Mouse (Mus musculus) lung, postnatal 0 days (tissue): Measurements from ENCODE around the gene Ccdc60. TPM values are rescaled to one million over a fixed set of nuclear protein-coding genes. Genes with fewer than 3 reads are reported as not detected.

Experiments used
- ATAC-seq: fragments of 200-750 bp; cut with Nextera tagmentation; 2 replicates; pipeline ENCODE4 v1.8.0; 2017; ENCODE audit warnings: moderate library complexity
- DNase-seq: peaks from one replicate; pipeline ENCODE4 v3.0.0-alpha.2; 2016; ENCODE audit warnings: low spot score
- H3K27ac ChIP-seq: fragments of 300-500 bp; sonication (generic); 2 replicates; pipeline ENCODE4 v1.5.1; 2014; ENCODE audit warnings: antibody characterized with exemption, mild to moderate bottlenecking, low read length, mixed read lengths
- H3K27me3 ChIP-seq: fragments of 300-500 bp; sonication (generic); replicated peaks from 2 replicates; pipeline ENCODE4 v1.6.1; 2014; ENCODE audit warnings: low read length, mixed read lengths; ENCODE audit not compliant: insufficient read depth
- H3K36me3 ChIP-seq: fragments of 300-500 bp; sonication (generic); 2 replicates; pipeline ENCODE4 v1.6.1; 2014; ENCODE audit warnings: low read length, mixed read lengths; ENCODE audit not compliant: insufficient read depth
- H3K4me1 ChIP-seq: fragments of 300-500 bp; sonication (generic); 2 replicates; pipeline ENCODE4 v1.6.1; 2014; ENCODE audit warnings: antibody characterized with exemption, low read depth, low read length, mixed read lengths; ENCODE audit not compliant: insufficient read depth
- H3K4me2 ChIP-seq: fragments of 300-500 bp; sonication (generic); replicated peaks from 2 replicates; pipeline ENCODE4 v1.6.1; 2014; ENCODE audit warnings: low read depth, mild to moderate bottlenecking, low read length, moderate library complexity, mixed read lengths
- H3K4me3 ChIP-seq: fragments of 300-500 bp; sonication (generic); 2 replicates; pipeline ENCODE4 v1.5.1; 2014; ENCODE audit warnings: low read depth, low read length
- H3K9ac ChIP-seq: fragments of 300-500 bp; sonication (generic); replicated peaks from 2 replicates; pipeline ENCODE4 v1.6.1; 2014; ENCODE audit warnings: low read depth, mild to moderate bottlenecking
- H3K9me3 ChIP-seq: fragments of 300-500 bp; sonication (generic); 2 replicates; pipeline ENCODE4 v1.6.1; 2016; ENCODE audit warnings: low read length, mixed read lengths
- CTCF ChIP-seq: IDR thresholded peaks from 2 replicates; pipeline ENCODE4 v1.5.1; 2016; ENCODE audit warnings: antibody characterized with exemption, mild to moderate bottlenecking
- EP300 ChIP-seq: IDR thresholded peaks from 2 replicates; pipeline ENCODE4 v1.6.1; 2016; ENCODE audit warnings: antibody characterized with exemption, mild to moderate bottlenecking, control low read depth
- WGBS: fragments of 180-500 bp; shearing (Covaris S2); extraction: QIAGEN DNeasy Blood & Tissue Kit; methylation state at CpG from one replicate; pipeline ENCODE4 v1.1.7; 2014; 5-methylcytosine and 5-hydroxymethylcytosine counted together
- polyA plus RNA-seq: library from polyadenylated mRNA; unstranded; fragments of >200 nt; fragmentation: Nextera tagmentation; extraction: Ambion mirVana; gene quantifications from 2 replicates; pipeline ENCODE4 v1.2.1, GENCODE M21; 2015

The Ccdc60 gene
- polyA plus RNA-seq, 1 experiment from 2014 or later, result 1.3 TPM

DNA sequence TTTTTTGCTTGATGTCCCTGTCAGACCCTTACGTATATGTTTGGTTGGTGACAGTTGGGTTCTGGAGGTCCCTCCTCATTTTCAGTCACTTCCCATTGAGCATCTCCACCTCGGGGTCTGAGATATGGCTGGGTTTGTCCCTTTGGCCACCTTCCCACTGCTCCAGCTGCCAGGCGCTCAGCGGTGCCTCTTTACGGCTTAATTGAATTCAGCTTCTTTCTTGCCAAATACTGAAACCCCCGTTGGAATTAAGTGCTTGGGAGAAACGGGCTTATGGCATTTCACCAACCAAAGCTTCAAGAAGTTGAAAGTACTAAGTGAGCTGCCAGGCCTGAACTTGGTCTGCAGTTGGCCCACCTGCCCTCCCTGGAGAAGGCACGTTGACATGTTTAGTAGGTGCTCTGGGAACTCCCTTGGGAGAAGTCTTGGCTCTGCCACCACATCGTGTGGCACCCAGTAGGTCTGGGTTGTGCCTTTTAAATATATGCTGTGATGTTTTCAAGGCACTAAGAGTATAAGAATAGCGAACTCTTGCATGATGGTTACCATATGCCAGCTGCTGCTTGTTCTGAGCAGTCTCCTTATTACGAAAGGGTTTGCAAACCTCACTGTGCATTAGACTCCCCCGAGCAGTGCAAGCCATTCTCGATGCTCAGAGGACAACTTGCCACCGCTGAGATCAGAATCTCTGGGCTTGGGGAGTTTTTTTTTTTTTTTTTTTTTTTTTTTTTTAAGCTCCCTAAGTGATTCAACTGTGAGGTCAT is 173.5 kb downstream of the Ccdc60 start:
- no peak overlapping the region for H3K9ac ChIP-seq
- H3K4me3 ChIP-seq, result no peak overlapping the region
- no peaks in the 10 kb centered on the region for H3K27me3 ChIP-seq
- no peaks in the 10 kb centered on the region for H3K4me1 ChIP-seq
- H3K4me2 ChIP-seq, result no peak overlapping the region
- no peaks in the 10 kb centered on the region for H3K9me3 ChIP-seq
- H3K36me3 ChIP-seq, result no peaks in the 10 kb centered on the region
- H3K27ac ChIP-seq, result 0 out of 2 replicates have a peak overlapping the region, but pooled peaks have one; percentile 14
- DNase-seq (peak; percentile 83), ATAC-seq (peak; percentile 88)
- 56% methylated on average over 14 of the region's 14 CpGs for WGBS
- TF ChIP-seq EP300 (no peak), CTCF (no peak)

DNA sequence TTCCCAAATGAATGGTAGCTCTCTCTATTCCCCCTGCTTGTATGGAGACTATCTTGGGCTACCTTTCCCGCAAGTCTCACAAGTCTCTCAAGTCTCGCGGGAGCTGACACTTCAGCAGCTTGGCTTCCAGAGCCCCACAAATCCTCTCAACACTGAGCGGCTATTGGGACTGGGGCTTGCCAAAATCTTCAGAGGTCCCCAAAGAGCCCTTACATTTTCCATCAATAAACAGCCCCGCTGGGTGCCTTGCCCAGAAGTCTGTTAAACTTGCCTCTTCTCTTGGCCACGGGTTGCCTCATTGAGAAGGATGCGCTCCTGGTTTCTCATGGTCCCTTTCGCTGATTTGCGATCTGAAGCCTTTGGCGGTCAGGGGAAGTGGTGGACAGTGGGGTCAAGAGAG is 180.1 kb downstream of the Ccdc60 start:
- Histone ChIP-seq H3K4me3 (no peak overlapping the region), H3K9ac (no peak overlapping the region), H3K27me3 (no peaks in the 10 kb centered on the region), H3K27ac (no peak overlapping the region), H3K4me1 (no peaks in the 10 kb centered on the region), H3K36me3 (no peaks in the 10 kb centered on the region), H3K4me2 (no peak overlapping the region), H3K9me3 (no peaks in the 10 kb centered on the region)
- WGBS, result 90% methylated on average over 10 of the region's 10 CpGs
- no peak for DNase-seq
- no peak for ATAC-seq
- TF ChIP-seq CTCF (no peak), EP300 (no peak)

DNA sequence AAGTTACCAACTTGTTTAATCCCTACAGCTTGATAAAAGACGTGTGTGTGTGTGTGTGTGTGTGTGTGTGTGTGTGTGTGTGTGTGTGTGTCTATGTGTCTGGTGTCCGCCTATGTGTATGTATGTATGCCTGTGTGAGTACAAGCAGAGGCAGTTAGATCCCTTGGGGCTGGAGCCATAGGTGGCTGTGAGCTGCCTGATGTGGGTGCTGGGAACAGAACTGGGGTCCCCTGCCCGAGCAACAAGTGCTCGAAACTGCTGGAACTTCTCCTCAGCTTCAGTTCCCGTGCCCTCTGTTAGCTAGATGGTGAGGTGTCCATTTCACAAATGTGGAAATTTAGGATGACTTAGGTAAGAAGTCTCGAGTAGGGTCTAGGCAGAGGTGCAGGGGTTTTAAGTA is 204.6 kb downstream of the Ccdc60 start:
- no peak for ATAC-seq
- Histone ChIP-seq H3K4me2 (no peak overlapping the region), H3K36me3 (no peaks in the 10 kb centered on the region), H3K4me3 (no peak overlapping the region), H3K27me3 (0 out of 2 replicates have a peak, but pooled peaks cover 6% of the 10 kb centered on the region), H3K9ac (no peak overlapping the region), H3K4me1 (no peaks in the 10 kb centered on the region), H3K27ac (no peak overlapping the region), H3K9me3 (no peaks in the 10 kb centered on the region)
- TF ChIP-seq CTCF, result no peak
- no peak for TF ChIP-seq EP300
- 74% methylated on average over 6 of the region's 6 CpGs for WGBS
- no peak for DNase-seq

DNA sequence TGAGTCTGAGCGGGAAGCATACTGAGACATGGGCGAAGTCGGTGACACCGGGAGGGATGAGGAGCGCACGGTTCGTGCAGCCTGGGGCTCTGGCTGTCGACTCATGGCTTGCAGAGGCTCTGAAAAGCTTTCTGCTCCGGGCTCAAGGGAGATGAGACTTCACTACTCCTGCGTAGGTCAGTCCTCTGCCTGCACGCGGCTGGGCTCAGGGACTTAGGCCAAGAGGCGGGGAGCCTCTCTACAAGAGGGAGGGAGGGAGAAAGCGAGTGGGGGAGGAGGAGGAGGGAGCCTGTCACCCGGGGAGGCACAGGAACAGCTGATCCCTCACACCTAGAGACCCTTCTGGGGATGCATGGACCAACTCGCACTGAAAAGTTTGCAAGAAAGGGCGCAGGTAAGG is 205.7 kb downstream of the Ccdc60 start, which contains the start of gene Tmem233:
Gene Tmem233 (minus strand): TSS at position 164 of the 400 bp plus-strand sequence.
- Histone ChIP-seq H3K27me3 (0 out of 2 replicates have a peak, but pooled peaks cover 6% of the 10 kb centered on the region), H3K9me3 (no peaks in the 10 kb centered on the region), H3K36me3 (no peaks in the 10 kb centered on the region), H3K4me1 (no peaks in the 10 kb centered on the region), H3K27ac (no peak within 1 kb of the TSS), H3K4me3 (no peak within 1 kb of the TSS), H3K4me2 (0 out of 2 replicates have a peak within 1 kb of the TSS, but pooled peaks have one; percentile 1), H3K9ac (no peak within 1 kb of the TSS)
- DNase-seq (no peak), ATAC-seq (no peak)
- no peak for TF ChIP-seq EP300
- no peak for TF ChIP-seq CTCF
- WGBS, result 12% methylated on average over 17 of the region's 17 CpGs

DNA sequence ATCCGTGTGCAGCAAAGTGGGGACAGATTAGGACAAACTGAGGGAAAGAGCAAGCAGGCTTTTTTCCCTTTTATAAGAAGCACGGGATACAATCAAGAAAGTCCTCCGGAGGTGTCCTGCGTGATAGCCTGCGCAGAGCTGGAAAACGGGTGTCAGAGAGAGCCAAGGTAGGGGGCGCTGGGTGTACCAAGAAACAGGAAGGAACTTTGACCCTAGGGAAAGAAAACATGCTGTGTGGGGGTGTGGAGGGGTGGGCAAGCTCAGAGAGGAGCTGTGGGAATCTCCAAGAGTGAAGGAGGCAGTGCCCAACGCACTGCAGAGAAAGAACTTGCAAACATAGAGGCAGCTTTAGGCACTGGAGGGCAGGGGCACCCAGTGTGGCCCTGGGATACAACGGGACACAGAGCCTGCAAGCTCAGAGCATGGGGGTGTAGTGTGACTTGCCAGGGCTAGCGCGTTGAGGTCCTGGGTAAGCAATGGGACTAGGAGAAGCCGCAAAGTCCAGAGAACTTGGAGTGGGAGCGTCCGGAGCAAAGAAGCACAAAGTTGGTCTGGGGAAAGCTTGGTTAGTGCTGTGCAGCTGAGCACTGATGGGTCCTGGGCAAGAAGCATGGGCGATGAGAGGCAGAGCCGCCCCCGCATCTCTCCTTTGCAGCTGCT is 206.4 kb downstream of the Ccdc60 start:
- DNase-seq (no peak), ATAC-seq (no peak)
- TF ChIP-seq EP300 (no peak), CTCF (no peak)
- Histone ChIP-seq H3K36me3 (no peaks in the 10 kb centered on the region), H3K4me2 (0 out of 2 replicates have a peak overlapping the region, but pooled peaks have one; percentile 1), H3K9ac (no peak overlapping the region), H3K4me1 (no peaks in the 10 kb centered on the region), H3K9me3 (no peaks in the 10 kb centered on the region), H3K27ac (no peak overlapping the region), H3K4me3 (no peak overlapping the region), H3K27me3 (0 out of 2 replicates have a peak, but pooled peaks cover 6% of the 10 kb centered on the region)
- 41% methylated on average over 17 of the region's 17 CpGs for WGBS

DNA sequence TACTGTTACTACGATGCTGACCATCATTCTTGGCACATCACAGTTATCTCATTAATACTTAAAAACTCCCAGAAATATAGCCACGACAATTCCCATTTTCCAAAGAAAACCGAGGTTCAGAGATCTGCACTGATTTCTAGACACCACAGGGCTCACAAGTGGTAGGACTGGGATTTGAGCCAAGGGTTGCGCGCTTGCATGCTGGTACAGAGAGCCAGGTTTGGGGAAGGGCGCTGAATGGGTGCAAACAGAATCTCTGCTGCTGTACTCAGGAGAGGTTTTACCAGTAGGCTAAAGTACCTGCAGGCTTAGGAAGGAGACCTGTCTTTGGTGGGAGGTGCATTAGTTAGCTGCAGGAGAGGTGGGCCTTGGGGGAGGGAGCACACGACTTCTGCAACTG is 207.2 kb downstream of the Ccdc60 start:
- H3K4me1 ChIP-seq, result no peaks in the 10 kb centered on the region
- no peak overlapping the region for H3K4me3 ChIP-seq
- ATAC-seq (no peak), DNase-seq (no peak)
- H3K4me2 ChIP-seq, result no peak overlapping the region
- WGBS, result 63% methylated on average over 7 of the region's 7 CpGs
- H3K36me3 ChIP-seq, result no peaks in the 10 kb centered on the region
- H3K27me3 ChIP-seq, result 0 out of 2 replicates have a peak, but pooled peaks cover 6% of the 10 kb centered on the region
- no peak overlapping the region for H3K9ac ChIP-seq
- TF ChIP-seq EP300 (no peak), CTCF (no peak)
- no peak overlapping the region for H3K27ac ChIP-seq
- no peaks in the 10 kb centered on the region for H3K9me3 ChIP-seq
